In genomic region chr4:47725005-47725340, GRCm38 (mm10) we compare ENCODE assay signal across 13 mouse cellular contexts.
DNase-seq lines count a peak whose midpoint lies in the region; ATAC-seq lines count a peak whose summit lies in the region.
"Had no signal": no experiment of that assay in that cellular context is flagged by ENCODE, and none has a peak within 500 bp of the region (broad histone marks: within the 10 kb centered on the region; RNA-seq: fewer than 3 reads in every experiment).

No protein-coding gene starts in this region.

- H3K36me3 ChIP-seq in heart, embryonic 10.5 days, result no peaks in the 10 kb centered on the region
- no peaks in the 10 kb centered on the region for H3K36me3 ChIP-seq in hindbrain, embryonic 13.5 days
- no peaks in the 10 kb centered on the region for H3K36me3 ChIP-seq in hindbrain, embryonic 16.5 days (ENCODE audit: control insufficient read depth, insufficient read depth, low read length)
- H3K36me3 ChIP-seq in midbrain, embryonic 12.5 days, result no peaks in the 10 kb centered on the region
- no peaks in the 10 kb centered on the region for H3K36me3 ChIP-seq in midbrain, embryonic 15.5 days (replicated peaks)
- H3K36me3 ChIP-seq in limb, embryonic 13.5 days, result no peaks in the 10 kb centered on the region
- H3K36me3 ChIP-seq: liver, embryonic 13.5 days; neural tube, embryonic 12.5 days had no signal

- no peaks in the 10 kb centered on the region for H3K27me3 ChIP-seq in heart, embryonic 10.5 days (ENCODE audit: insufficient read depth, poor library complexity, severe bottlenecking)
- H3K27me3 ChIP-seq in hindbrain, embryonic 13.5 days, result peaks cover 11% of the 10 kb centered on the region; the same call in 1 of the 2 replicates
- H3K27me3 ChIP-seq in hindbrain, embryonic 16.5 days (replicated peaks; ENCODE audit: control insufficient read depth, insufficient read depth, low read length), result no peaks in the 10 kb centered on the region
- H3K27me3 ChIP-seq in midbrain, embryonic 12.5 days, result no peaks in the 10 kb centered on the region
- no peaks in the 10 kb centered on the region for H3K27me3 ChIP-seq in midbrain, embryonic 15.5 days (replicated peaks)
- H3K27me3 ChIP-seq in limb, embryonic 13.5 days, result 0 out of 2 replicates have a peak, but pooled peaks cover 2% of the 10 kb centered on the region
- H3K27me3 ChIP-seq: liver, embryonic 13.5 days; neural tube, embryonic 12.5 days had no signal

- H3K4me3 ChIP-seq in heart, embryonic 10.5 days, result peak overlapping the region; percentile 35; the same call in 1 of the 2 replicates
- H3K4me3 ChIP-seq in hindbrain, embryonic 13.5 days, result no peak overlapping the region
- no peak overlapping the region for H3K4me3 ChIP-seq in hindbrain, embryonic 16.5 days (ENCODE audit: low read length)
- H3K4me3 ChIP-seq in midbrain, embryonic 12.5 days, result no peak overlapping the region
- no peak overlapping the region for H3K4me3 ChIP-seq in midbrain, embryonic 15.5 days
- no peak overlapping the region for H3K4me3 ChIP-seq in limb, embryonic 13.5 days
- H3K4me3 ChIP-seq: gastrocnemius, adult 2 months; liver, embryonic 13.5 days; neural tube, embryonic 12.5 days had no signal

- H3K4me2 ChIP-seq in hindbrain, embryonic 13.5 days, result peak overlapping the region; percentile 4; the same call in 1 of the 2 replicates
- H3K4me2 ChIP-seq in hindbrain, embryonic 16.5 days (ENCODE audit: low read length), result no peak overlapping the region
- H3K4me2 ChIP-seq in midbrain, embryonic 12.5 days (replicated peaks), result peak overlapping the region; percentile 13; the same call in 1 of the 2 replicates
- no peak overlapping the region for H3K4me2 ChIP-seq in midbrain, embryonic 15.5 days
- H3K4me2 ChIP-seq in limb, embryonic 13.5 days (replicated peaks), result 0 out of 2 replicates have a peak overlapping the region, but pooled peaks have one; percentile 9
- H3K4me2 ChIP-seq: liver, embryonic 13.5 days; neural tube, embryonic 12.5 days had no signal

- no peaks in the 10 kb centered on the region for H3K9me3 ChIP-seq in heart, embryonic 10.5 days
- H3K9me3 ChIP-seq in hindbrain, embryonic 13.5 days, result peaks cover 7% of the 10 kb centered on the region; the same call in 1 of the 2 replicates
- no peaks in the 10 kb centered on the region for H3K9me3 ChIP-seq in hindbrain, embryonic 16.5 days (ENCODE audit: control insufficient read depth, low read length)
- H3K9me3 ChIP-seq in midbrain, embryonic 12.5 days, result no peaks in the 10 kb centered on the region
- H3K9me3 ChIP-seq in midbrain, embryonic 15.5 days, result no peaks in the 10 kb centered on the region; the same call in 1 of the 2 replicates
- 0 out of 2 replicates have a peak, but pooled peaks cover 4% of the 10 kb centered on the region for H3K9me3 ChIP-seq in limb, embryonic 13.5 days
- H3K9me3 ChIP-seq: liver, embryonic 13.5 days; neural tube, embryonic 12.5 days had no signal

- 21% methylated on average over 3 of the region's 3 CpGs for WGBS in heart, embryonic 10.5 days
- 6% methylated on average over 3 of the region's 3 CpGs for WGBS in hindbrain, embryonic 13.5 days
- 15% methylated on average over 3 of the region's 3 CpGs for WGBS in hindbrain, embryonic 16.5 days
- WGBS in midbrain, embryonic 12.5 days, result 4% methylated on average over 3 of the region's 3 CpGs
- WGBS in midbrain, embryonic 15.5 days, result 19% methylated on average over 3 of the region's 3 CpGs
- WGBS in limb, embryonic 13.5 days, result 23% methylated on average over 3 of the region's 3 CpGs

- peak overlapping the region; percentile 42; the same call in 1 of the 2 replicates for H3K27ac ChIP-seq in heart, embryonic 10.5 days
- H3K27ac ChIP-seq in hindbrain, embryonic 13.5 days, result no peak overlapping the region
- H3K27ac ChIP-seq in hindbrain, embryonic 16.5 days (ENCODE audit: low read depth, low read length), result no peak overlapping the region
- H3K27ac ChIP-seq in midbrain, embryonic 12.5 days (replicated peaks), result no peak overlapping the region
- H3K27ac ChIP-seq in midbrain, embryonic 15.5 days, result no peak overlapping the region
- H3K27ac ChIP-seq in limb, embryonic 13.5 days, result no peak overlapping the region
- H3K27ac ChIP-seq: gastrocnemius, adult 2 months; liver, embryonic 13.5 days; neural tube, embryonic 12.5 days had no signal

- DNase-seq in heart, embryonic 10.5 days (ENCODE audit: low spot score), result no peak
- no peak for DNase-seq in heart, adult 11 months
- no peak for DNase-seq in cerebellum, adult 18-20 months
- DNase-seq: gastrocnemius, adult 2 months; liver, embryonic 13.5 days; lung, postnatal 4 days had no signal

- no peak for ATAC-seq in hindbrain, embryonic 13.5 days (ENCODE audit: low FRiP score)
- ATAC-seq in hindbrain, embryonic 16.5 days, result no peak
- ATAC-seq in midbrain, embryonic 12.5 days (ENCODE audit: low FRiP score, low read depth), result no peak
- no peak for ATAC-seq in midbrain, embryonic 15.5 days (replicated peaks)
- ATAC-seq in limb, embryonic 13.5 days (ENCODE audit: low FRiP score, low read depth), result no peak
- ATAC-seq: intestine, embryonic 16.5 days had no signal

- no peak overlapping the region for H3K9ac ChIP-seq in hindbrain, embryonic 13.5 days
- H3K9ac ChIP-seq in hindbrain, embryonic 16.5 days (ENCODE audit: low read depth, low read length), result no peak overlapping the region
- no peak overlapping the region for H3K9ac ChIP-seq in midbrain, embryonic 12.5 days (replicated peaks)
- H3K9ac ChIP-seq in midbrain, embryonic 15.5 days, result no peak overlapping the region
- no peak overlapping the region for H3K9ac ChIP-seq in limb, embryonic 13.5 days
- H3K9ac ChIP-seq: liver, embryonic 13.5 days; neural tube, embryonic 12.5 days had no signal

- peaks cover 29% of the 10 kb centered on the region for H3K4me1 ChIP-seq in heart, embryonic 10.5 days
- H3K4me1 ChIP-seq in hindbrain, embryonic 13.5 days (replicated peaks), result peaks cover 8% of the 10 kb centered on the region
- no peaks in the 10 kb centered on the region for H3K4me1 ChIP-seq in hindbrain, embryonic 16.5 days (ENCODE audit: control insufficient read depth, insufficient read depth, low read depth, low read length)
- H3K4me1 ChIP-seq in midbrain, embryonic 12.5 days, result peaks cover 9% of the 10 kb centered on the region
- H3K4me1 ChIP-seq in midbrain, embryonic 15.5 days, result peaks cover 7% of the 10 kb centered on the region
- peaks cover 8% of the 10 kb centered on the region; the same call in 1 of the 2 replicates for H3K4me1 ChIP-seq in limb, embryonic 13.5 days
- H3K4me1 ChIP-seq: liver, embryonic 13.5 days had no signal

Comparison
In these comparisons a context has a peak if more than half of its experiments do, and no peak if none do; other contexts are left out.
1. H3K4me2 ChIP-seq: peak in hindbrain, embryonic 13.5 days (single experiment), midbrain, embryonic 12.5 days (single experiment) and limb, embryonic 13.5 days (single experiment); none in hindbrain, embryonic 16.5 days (single experiment) and midbrain, embryonic 15.5 days (single experiment).